Mouse (Mus musculus) MEL (cell line): ENCODE results near the gene Ttc25. TPM values are rescaled to one million over a fixed set of nuclear protein-coding genes. Genes with fewer than 3 reads are reported as not detected.
"Not testable (repeated sequence)": the region's sequence is repeated elsewhere in the genome, so short reads cannot be mapped to it uniquely, and the experiment has no call there.

Experiments
- DNase-seq: peaks from one replicate; pipeline ENCODE4 v3.0.0; 2011; ENCODE audit warnings: low read depth, low spot score
- H3K27ac ChIP-seq: 2 replicates; pipeline ENCODE4 v1.5.1; 2012; ENCODE audit warnings: low read depth, mild to moderate bottlenecking, control low read depth, low read length, moderate library complexity; ENCODE audit not compliant: control insufficient read depth
- H3K27me3 ChIP-seq, 2 experiments: fragments of 150-350 bp in 1 of 2; sonication (generic) in 1 of 2; 2 replicates each; pipeline ENCODE4 v1.6.1; 2012; ENCODE audit warnings: low read length in 2 of 2, mild to moderate bottlenecking in 2 of 2, improper control_type of control experiment in 1 of 2, moderate library complexity in 1 of 2; ENCODE audit not compliant: insufficient read depth in 2 of 2, control insufficient read depth in 1 of 2
- H3K36me3 ChIP-seq, 2 experiments: 2 replicates each; pipeline ENCODE4 v1.6.1; 2012 to 2014; ENCODE audit warnings: low read length in 2 of 2, improper control_type of control experiment in 1 of 2, inconsistent platforms in 1 of 2, mild to moderate bottlenecking in 1 of 2; ENCODE audit not compliant: insufficient read depth in 2 of 2, control insufficient read depth in 1 of 2
- H3K4me1 ChIP-seq, 2 experiments: fragments of 150-350 bp in 1 of 2; sonication (generic) in 1 of 2; 2 replicates each; pipeline ENCODE4 v1.6.1; 2012; ENCODE audit warnings: low read length in 2 of 2, improper control_type of control experiment in 1 of 2, mild to moderate bottlenecking in 1 of 2; ENCODE audit not compliant: insufficient read depth in 2 of 2, control insufficient read depth in 1 of 2
- H3K4me3 ChIP-seq, 2 experiments: fragments of 150-350 bp in 1 of 2; sonication (generic) in 1 of 2; 2 replicates each; pipeline ENCODE4 v1.5.1; 2012; ENCODE audit warnings: low read depth in 2 of 2, low read length in 2 of 2, mild to moderate bottlenecking in 2 of 2, moderate library complexity in 2 of 2, control low read depth in 1 of 2, improper control_type of control experiment in 1 of 2; ENCODE audit not compliant: control insufficient read depth in 1 of 2, insufficient read depth in 1 of 2
- H3K79me2 ChIP-seq: 2 replicates; pipeline ENCODE4 v1.6.1; 2012; ENCODE audit warnings: mild to moderate bottlenecking, low read length, moderate library complexity; ENCODE audit not compliant: control insufficient read depth, poor library complexity, insufficient read depth
- H3K9ac ChIP-seq: 2 replicates; pipeline ENCODE4 v1.6.1; 2012; ENCODE audit warnings: low read depth, mild to moderate bottlenecking, control low read depth, low read length, moderate library complexity; ENCODE audit not compliant: control insufficient read depth, poor library complexity, severe bottlenecking
- H3K9me3 ChIP-seq: fragments of 150-350 bp; sonication (generic); replicated peaks from 2 replicates; pipeline ENCODE4 v1.6.1; 2012; ENCODE audit warnings: mild to moderate bottlenecking, low read length, improper control_type of control experiment, moderate library complexity; ENCODE audit not compliant: insufficient read depth
- BHLHE40 ChIP-seq: IDR thresholded peaks from 2 replicates; pipeline ENCODE4 v1.6.1; 2012; ENCODE audit warnings: low read depth, mild to moderate bottlenecking, inconsistent platforms, low read length, improper control_type of control experiment, borderline replicate concordance
- CTCF ChIP-seq, 3 experiments: IDR thresholded peaks in 2 of 3; conservative IDR thresholded peaks in 1 of 3; 2 replicates each; pipeline ENCODE4 v1.5.1; 2011 to 2012; ENCODE audit warnings: low read length in 3 of 3, low read depth in 2 of 3, mild to moderate bottlenecking in 2 of 3, improper control_type of control experiment in 1 of 3, inconsistent platforms in 1 of 3, mixed read lengths in 1 of 3, moderate library complexity in 1 of 3; ENCODE audit not compliant: control insufficient read depth in 1 of 3, insufficient read depth in 1 of 3, poor library complexity in 1 of 3, severe bottlenecking in 1 of 3
- GABPA ChIP-seq: IDR thresholded peaks from 2 replicates; pipeline ENCODE4 v1.6.1; 2012; ENCODE audit warnings: low read depth, mild to moderate bottlenecking, inconsistent platforms, low read length, improper control_type of control experiment, moderate library complexity
- GATA1 ChIP-seq: IDR thresholded peaks from 2 replicates; pipeline ENCODE4 v1.6.1; 2011; ENCODE audit warnings: low read depth, low read length, improper control_type of control experiment
- JUND ChIP-seq: IDR thresholded peaks from 2 replicates; pipeline ENCODE4 v1.6.1; 2011; ENCODE audit warnings: low read depth, mild to moderate bottlenecking, improper control_type of control experiment, low read length
- KAT2A ChIP-seq: conservative IDR thresholded peaks from 2 replicates; pipeline ENCODE4 v1.6.1; 2012; ENCODE audit warnings: low read depth, low read length, improper control_type of control experiment, inconsistent platforms
- MAFK ChIP-seq: IDR thresholded peaks from 2 replicates; pipeline ENCODE4 v1.6.1; 2011; ENCODE audit warnings: low read depth, mild to moderate bottlenecking, low read length, improper control_type of control experiment, borderline replicate concordance
- MAX ChIP-seq: IDR thresholded peaks from 2 replicates; pipeline ENCODE4 v1.6.1; 2011; ENCODE audit warnings: low read length, improper control_type of control experiment
- MEF2A ChIP-seq: IDR thresholded peaks from 2 replicates; pipeline ENCODE4 v1.6.1; 2014; ENCODE audit warnings: low read depth, mild to moderate bottlenecking, inconsistent platforms, low read length, improper control_type of control experiment; ENCODE audit not compliant: poor library complexity, insufficient replicate concordance, severe bottlenecking; ENCODE audit errors: extremely low read depth
- MXI1 ChIP-seq: IDR thresholded peaks from 2 replicates; pipeline ENCODE4 v1.6.1; 2011; ENCODE audit warnings: mild to moderate bottlenecking, low read depth, low read length, improper control_type of control experiment
- MYB ChIP-seq: IDR thresholded peaks from 2 replicates; pipeline ENCODE4 v1.6.1; 2011; ENCODE audit warnings: mild to moderate bottlenecking, low read depth, low read length, improper control_type of control experiment
- MYC ChIP-seq: IDR thresholded peaks from 2 replicates; pipeline ENCODE4 v1.6.1; 2011; ENCODE audit warnings: low read depth, mild to moderate bottlenecking, low read length, improper control_type of control experiment, moderate library complexity
- POLR2AphosphoS2 ChIP-seq: IDR thresholded peaks from 2 replicates; pipeline ENCODE4 v1.6.1; 2011; ENCODE audit warnings: low read length, improper control_type of control experiment
- POLR2AphosphoS5 ChIP-seq: IDR thresholded peaks from 2 replicates; pipeline ENCODE4 v1.6.1; 2012; ENCODE audit warnings: low read depth, borderline replicate concordance, mild to moderate bottlenecking, inconsistent platforms, low read length, moderate library complexity, mixed read lengths
- RAD21 ChIP-seq: IDR thresholded peaks from 2 replicates; pipeline ENCODE4 v1.6.1; 2011; ENCODE audit warnings: mild to moderate bottlenecking, low read depth, low read length, improper control_type of control experiment
- RCOR1 ChIP-seq: IDR thresholded peaks from 2 replicates; pipeline ENCODE4 v1.6.1; 2012; ENCODE audit warnings: low read depth, mild to moderate bottlenecking, inconsistent platforms, low read length, improper control_type of control experiment
- TAL1 ChIP-seq: IDR thresholded peaks from 2 replicates; pipeline ENCODE4 v1.6.1; 2012; ENCODE audit warnings: mild to moderate bottlenecking, inconsistent platforms, low read length, moderate library complexity, mixed read lengths
- TBP ChIP-seq: IDR thresholded peaks from 2 replicates; pipeline ENCODE4 v1.8.0; 2011; ENCODE audit warnings: low read depth, low read length, improper control_type of control experiment
- TCF12 ChIP-seq: IDR thresholded peaks from 2 replicates; pipeline ENCODE4 v1.6.1; 2014; ENCODE audit warnings: low read depth, mild to moderate bottlenecking, inconsistent platforms, low read length, improper control_type of control experiment, moderate library complexity
- ZC3H11A ChIP-seq: IDR thresholded peaks from 2 replicates; pipeline ENCODE4 v1.6.1; 2012; ENCODE audit warnings: low read depth, mild to moderate bottlenecking, inconsistent platforms, low read length, improper control_type of control experiment
- ZKSCAN1 ChIP-seq: IDR thresholded peaks from 2 replicates; pipeline ENCODE4 v1.6.1; 2012; ENCODE audit warnings: low read depth, mild to moderate bottlenecking, inconsistent platforms, low read length, improper control_type of control experiment, moderate library complexity
- ZNF384 ChIP-seq: IDR thresholded peaks from 2 replicates; pipeline ENCODE4 v1.6.1; 2012; ENCODE audit warnings: low read depth, mild to moderate bottlenecking, inconsistent platforms, low read length, improper control_type of control experiment
- polyA plus RNA-seq, 2 experiments: library from polyadenylated mRNA; stranded (reverse) in 1 of 2; unstranded in 1 of 2; fragments of >175 nt in 1 of 2; fragments of >200 nt in 1 of 2; gene quantifications; 2 replicates each; pipeline versions ENCODE4 v1.2.1 to v1.2.4; 2012; ENCODE audit warnings: low replicate concordance in 2 of 2, low read depth in 1 of 2; ENCODE audit not compliant: insufficient read length in 2 of 2, insufficient read depth in 1 of 2, missing spikeins in 1 of 2
- total RNA-seq: library from RNA; depleted of rRNA; stranded (reverse); fragments of 300-350 nt; gene quantifications from 2 replicates; pipeline ENCODE4 v1.2.3, GENCODE M21; 2012

The Ttc25 gene
- total and polyA plus RNA-seq, 3 experiments = 0.46 to 0.92 TPM; not detected in 1

DNA sequence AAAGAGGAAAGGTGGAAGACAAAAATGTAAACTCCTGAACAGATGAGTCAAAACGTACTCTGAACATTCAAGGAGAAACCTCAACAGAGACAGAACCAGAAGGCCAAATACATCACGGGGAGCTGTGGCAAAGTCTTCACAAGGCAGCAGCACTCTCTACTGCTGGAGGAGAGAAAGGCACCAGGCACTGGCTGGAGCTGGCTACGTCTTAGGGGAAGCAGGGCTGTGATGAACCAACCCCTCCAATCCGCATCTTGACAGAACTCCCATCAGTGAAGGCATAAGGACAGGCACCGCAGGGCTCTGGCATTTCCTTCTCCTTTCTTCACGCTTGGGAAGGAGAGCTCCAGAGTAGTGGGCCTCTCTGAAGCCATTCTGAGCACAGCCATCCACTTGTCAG, 66.2 kb downstream of the Ttc25 start:
- H3K27ac ChIP-seq = no peak overlapping the region
- TF ChIP-seq ZKSCAN1 (no peak), MAX (no peak), KAT2A (no peak), GATA1 (no peak), GABPA (no peak)
- H3K9me3 ChIP-seq = no peaks in the 10 kb centered on the region
- peaks cover 5 to 9% of the 10 kb centered on the region in 2 experiments for H3K4me1 ChIP-seq
- H3K9ac ChIP-seq = no peak overlapping the region
- H3K4me3 ChIP-seq = no peak overlapping the region
- DNase-seq = no peak
- no peaks in the 10 kb centered on the region for H3K27me3 ChIP-seq
- H3K36me3 ChIP-seq = peaks cover 9 to 32% of the 10 kb centered on the region in 2 experiments
- peaks cover 80% of the 10 kb centered on the region for H3K79me2 ChIP-seq

DNA sequence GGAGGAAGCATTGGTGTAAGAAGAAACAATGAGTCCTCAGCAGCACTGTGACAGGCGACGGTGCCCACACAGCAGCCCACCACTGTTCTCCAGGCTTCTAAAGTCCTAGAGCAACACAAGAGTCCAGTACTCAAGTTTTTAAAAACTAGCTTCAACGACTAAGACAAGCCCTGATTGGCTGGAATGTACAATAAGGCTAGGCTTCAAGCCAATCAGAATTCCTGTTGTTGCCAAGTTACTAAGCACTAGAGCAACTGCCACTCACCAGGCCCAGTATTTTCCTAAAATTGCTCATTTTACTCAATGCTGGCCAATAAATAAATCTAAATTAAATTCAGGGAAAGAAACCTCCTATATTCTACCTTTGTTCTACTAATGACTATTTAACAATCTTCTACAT, 67.8 kb downstream of the Ttc25 start:
- Histone ChIP-seq H3K4me1 (peaks cover 5 to 12% of the 10 kb centered on the region in 2 experiments), H3K27ac (no peak overlapping the region), H3K9ac (no peak overlapping the region), H3K36me3 (peaks cover 16 to 20% of the 10 kb centered on the region in 2 experiments), H3K4me3 (no peak overlapping the region), H3K27me3 (no peaks in the 10 kb centered on the region), H3K9me3 (no peaks in the 10 kb centered on the region), H3K79me2 (peaks cover 83% of the 10 kb centered on the region)
- TF ChIP-seq RAD21 (no peak), ZC3H11A (no peak), MYB (no peak), MEF2A (no peak), TAL1 (no peak), MAFK (no peak)
- DNase-seq = no peak

DNA sequence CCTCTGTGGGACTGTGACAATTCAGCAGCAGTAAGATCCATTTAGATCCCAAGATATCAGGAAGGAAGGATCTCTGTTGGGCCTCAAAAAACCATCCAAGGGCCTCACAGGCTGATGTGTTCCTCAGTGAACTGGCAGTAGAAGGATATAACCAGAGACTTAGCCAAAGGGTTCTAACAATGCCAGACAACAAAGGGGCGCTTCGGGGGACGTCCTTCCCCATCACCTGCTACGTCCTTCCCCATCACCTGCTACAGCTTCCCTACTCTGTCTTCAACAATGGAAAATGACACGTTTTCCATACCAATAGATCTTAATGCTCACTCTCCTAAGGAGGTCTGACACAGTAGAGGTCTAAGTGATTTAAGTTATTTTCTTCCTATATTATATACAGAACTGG, 70.9 kb downstream of the Ttc25 start:
- H3K27ac ChIP-seq = no peak overlapping the region
- TF ChIP-seq CTCF (IDR thresholded peaks at IDR 0.05 in 2 of 3, conservative IDR thresholded peaks at IDR 0.05 in 1 of 3; ENCODE audit: control insufficient read depth in 1 of 3, insufficient read depth in 1 of 3, low read depth in 2 of 3, low read length in 3 of 3, poor library complexity in 1 of 3, severe bottlenecking in 1 of 3) = no peak
- TF ChIP-seq ZNF384 = no peak
- TF ChIP-seq BHLHE40 = no peak
- no peak for TF ChIP-seq TBP
- TF ChIP-seq MXI1 = no peak
- no peak for TF ChIP-seq POLR2AphosphoS2
- TF ChIP-seq POLR2AphosphoS5 = no peak
- TF ChIP-seq TCF12 = no peak
- no peak for TF ChIP-seq RAD21
- no peak for TF ChIP-seq MYC
- TF ChIP-seq TAL1 = no peak
- no peak for TF ChIP-seq MAX
- no peak for TF ChIP-seq JUND
- no peak for TF ChIP-seq RCOR1
- TF ChIP-seq, all 39 proteins: peak for 0
- Histone ChIP-seq H3K4me1 (peaks cover 5 to 16% of the 10 kb centered on the region in 2 experiments), H3K79me2 (peaks cover 75% of the 10 kb centered on the region), H3K9ac (no peak overlapping the region), H3K9me3 (no peaks in the 10 kb centered on the region), H3K36me3 (peaks cover 8 to 23% of the 10 kb centered on the region in 2 experiments), H3K4me3 (no peak overlapping the region), H3K27me3 (no peaks in the 10 kb centered on the region)
- DNase-seq = no peak

DNA sequence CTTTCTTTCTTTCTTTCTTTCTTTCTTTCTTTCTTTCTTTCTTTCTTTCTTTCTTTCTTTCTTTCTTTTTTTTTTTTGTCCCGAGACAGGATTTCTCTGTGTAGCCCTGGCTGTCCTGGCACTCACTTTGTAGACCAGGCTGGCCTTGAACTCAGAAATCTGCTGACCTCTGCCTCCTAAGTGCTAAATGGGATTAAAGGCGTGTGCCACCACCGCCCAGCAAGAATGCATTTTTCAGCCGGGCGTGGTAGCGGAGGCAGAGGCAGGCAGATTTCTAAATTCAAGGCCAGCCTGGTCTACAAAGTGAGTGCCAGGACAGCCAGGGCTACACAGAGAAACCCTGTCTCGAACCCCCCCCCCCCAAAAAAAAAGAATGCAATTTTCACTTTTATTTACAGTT, 71.4 kb downstream of the Ttc25 start:
- DNase-seq, H3K27ac ChIP-seq, H3K9me3 ChIP-seq, H3K9ac ChIP-seq, H3K4me3 ChIP-seq, H3K27me3 ChIP-seq: not testable (repeated sequence)
- Histone ChIP-seq H3K79me2 (peaks cover 70% of the 10 kb centered on the region), H3K36me3 (peaks cover 7 to 23% of the 10 kb centered on the region in 2 experiments), H3K4me1 (peaks cover 5 to 16% of the 10 kb centered on the region in 2 experiments)
